Mouse (Mus musculus) MEL (cell line): Measurements from ENCODE around the gene Eci1. TPM values are rescaled to one million over a fixed set of nuclear protein-coding genes. Genes with fewer than 3 reads are reported as not detected.
A peak's percentile ranks its signal among the peaks of the same experiment; 100 is the strongest.

Experiments
- DNase-seq: peaks from one replicate; pipeline ENCODE4 v3.0.0; 2011; ENCODE audit warnings: low read depth, low spot score
- H3K27ac ChIP-seq: 2 replicates; pipeline ENCODE4 v1.5.1; 2012; ENCODE audit warnings: low read depth, mild to moderate bottlenecking, control low read depth, low read length, moderate library complexity; ENCODE audit not compliant: control insufficient read depth
- H3K27me3 ChIP-seq, 2 experiments: fragments of 150-350 bp in 1 of 2; sonication (generic) in 1 of 2; 2 replicates each; pipeline ENCODE4 v1.6.1; 2012; ENCODE audit warnings: low read length in 2 of 2, mild to moderate bottlenecking in 2 of 2, improper control_type of control experiment in 1 of 2, moderate library complexity in 1 of 2; ENCODE audit not compliant: insufficient read depth in 2 of 2, control insufficient read depth in 1 of 2
- H3K36me3 ChIP-seq, 2 experiments: 2 replicates each; pipeline ENCODE4 v1.6.1; 2012 to 2014; ENCODE audit warnings: low read length in 2 of 2, improper control_type of control experiment in 1 of 2, inconsistent platforms in 1 of 2, mild to moderate bottlenecking in 1 of 2; ENCODE audit not compliant: insufficient read depth in 2 of 2, control insufficient read depth in 1 of 2
- H3K4me1 ChIP-seq, 2 experiments: fragments of 150-350 bp in 1 of 2; sonication (generic) in 1 of 2; 2 replicates each; pipeline ENCODE4 v1.6.1; 2012; ENCODE audit warnings: low read length in 2 of 2, improper control_type of control experiment in 1 of 2, mild to moderate bottlenecking in 1 of 2; ENCODE audit not compliant: insufficient read depth in 2 of 2, control insufficient read depth in 1 of 2
- H3K4me3 ChIP-seq, 2 experiments: fragments of 150-350 bp in 1 of 2; sonication (generic) in 1 of 2; 2 replicates each; pipeline ENCODE4 v1.5.1; 2012; ENCODE audit warnings: low read depth in 2 of 2, low read length in 2 of 2, mild to moderate bottlenecking in 2 of 2, moderate library complexity in 2 of 2, control low read depth in 1 of 2, improper control_type of control experiment in 1 of 2; ENCODE audit not compliant: control insufficient read depth in 1 of 2, insufficient read depth in 1 of 2
- H3K79me2 ChIP-seq: 2 replicates; pipeline ENCODE4 v1.6.1; 2012; ENCODE audit warnings: mild to moderate bottlenecking, low read length, moderate library complexity; ENCODE audit not compliant: control insufficient read depth, poor library complexity, insufficient read depth
- H3K9ac ChIP-seq: 2 replicates; pipeline ENCODE4 v1.6.1; 2012; ENCODE audit warnings: low read depth, mild to moderate bottlenecking, control low read depth, low read length, moderate library complexity; ENCODE audit not compliant: control insufficient read depth, poor library complexity, severe bottlenecking
- H3K9me3 ChIP-seq: fragments of 150-350 bp; sonication (generic); replicated peaks from 2 replicates; pipeline ENCODE4 v1.6.1; 2012; ENCODE audit warnings: mild to moderate bottlenecking, low read length, improper control_type of control experiment, moderate library complexity; ENCODE audit not compliant: insufficient read depth
- BHLHE40 ChIP-seq: IDR thresholded peaks from 2 replicates; pipeline ENCODE4 v1.6.1; 2012; ENCODE audit warnings: low read depth, mild to moderate bottlenecking, inconsistent platforms, low read length, improper control_type of control experiment, borderline replicate concordance
- CHD1 ChIP-seq: IDR thresholded peaks from 2 replicates; pipeline ENCODE4 v1.6.1; 2012; ENCODE audit warnings: low read depth, mild to moderate bottlenecking, inconsistent platforms, low read length, improper control_type of control experiment
- CHD2 ChIP-seq: IDR thresholded peaks from 2 replicates; pipeline ENCODE4 v1.6.1; 2011; ENCODE audit warnings: low read length, improper control_type of control experiment
- CTCF ChIP-seq, 3 experiments: IDR thresholded peaks in 2 of 3; conservative IDR thresholded peaks in 1 of 3; 2 replicates each; pipeline ENCODE4 v1.5.1; 2011 to 2012; ENCODE audit warnings: low read length in 3 of 3, low read depth in 2 of 3, mild to moderate bottlenecking in 2 of 3, improper control_type of control experiment in 1 of 3, inconsistent platforms in 1 of 3, mixed read lengths in 1 of 3, moderate library complexity in 1 of 3; ENCODE audit not compliant: control insufficient read depth in 1 of 3, insufficient read depth in 1 of 3, poor library complexity in 1 of 3, severe bottlenecking in 1 of 3
- E2F4 ChIP-seq: IDR thresholded peaks from 2 replicates; pipeline ENCODE4 v1.6.1; 2011; ENCODE audit warnings: low read depth, low read length, improper control_type of control experiment, borderline replicate concordance
- ELF1 ChIP-seq: IDR thresholded peaks from 2 replicates; pipeline ENCODE4 v1.6.1; 2014; ENCODE audit warnings: low read depth, mild to moderate bottlenecking, inconsistent platforms, low read length, improper control_type of control experiment, moderate library complexity
- EP300 ChIP-seq, 2 experiments: IDR thresholded peaks; 2 replicates each; pipeline ENCODE4 v1.6.1; 2011; ENCODE audit warnings: improper control_type of control experiment in 2 of 2, low read length in 2 of 2, low read depth in 1 of 2, mild to moderate bottlenecking in 1 of 2
- GABPA ChIP-seq: IDR thresholded peaks from 2 replicates; pipeline ENCODE4 v1.6.1; 2012; ENCODE audit warnings: low read depth, mild to moderate bottlenecking, inconsistent platforms, low read length, improper control_type of control experiment, moderate library complexity
- HCFC1 ChIP-seq: IDR thresholded peaks from 2 replicates; pipeline ENCODE4 v1.6.1; 2012; ENCODE audit warnings: low read depth, mild to moderate bottlenecking, inconsistent platforms, low read length, improper control_type of control experiment, moderate library complexity
- JUND ChIP-seq: IDR thresholded peaks from 2 replicates; pipeline ENCODE4 v1.6.1; 2011; ENCODE audit warnings: low read depth, mild to moderate bottlenecking, improper control_type of control experiment, low read length
- KAT2A ChIP-seq: conservative IDR thresholded peaks from 2 replicates; pipeline ENCODE4 v1.6.1; 2012; ENCODE audit warnings: low read depth, low read length, improper control_type of control experiment, inconsistent platforms
- MAFK ChIP-seq: IDR thresholded peaks from 2 replicates; pipeline ENCODE4 v1.6.1; 2011; ENCODE audit warnings: low read depth, mild to moderate bottlenecking, low read length, improper control_type of control experiment, borderline replicate concordance
- MAZ ChIP-seq: IDR thresholded peaks from 2 replicates; pipeline ENCODE4 v1.6.1; 2012; ENCODE audit warnings: low read depth, mild to moderate bottlenecking, inconsistent platforms, low read length, improper control_type of control experiment
- MXI1 ChIP-seq: IDR thresholded peaks from 2 replicates; pipeline ENCODE4 v1.6.1; 2011; ENCODE audit warnings: mild to moderate bottlenecking, low read depth, low read length, improper control_type of control experiment
- MYC ChIP-seq: IDR thresholded peaks from 2 replicates; pipeline ENCODE4 v1.6.1; 2011; ENCODE audit warnings: low read depth, mild to moderate bottlenecking, low read length, improper control_type of control experiment, moderate library complexity
- NELFE ChIP-seq: IDR thresholded peaks from 2 replicates; pipeline ENCODE4 v1.6.1; 2011; ENCODE audit warnings: low read depth, low read length, improper control_type of control experiment
- NRF1 ChIP-seq: IDR thresholded peaks from 2 replicates; pipeline ENCODE4 v1.6.1; 2014; ENCODE audit warnings: low read depth, mild to moderate bottlenecking, inconsistent platforms, low read length, improper control_type of control experiment, moderate library complexity; ENCODE audit not compliant: poor library complexity, insufficient read depth, severe bottlenecking
- POLR2AphosphoS5 ChIP-seq: IDR thresholded peaks from 2 replicates; pipeline ENCODE4 v1.6.1; 2012; ENCODE audit warnings: low read depth, borderline replicate concordance, mild to moderate bottlenecking, inconsistent platforms, low read length, moderate library complexity, mixed read lengths
- RAD21 ChIP-seq: IDR thresholded peaks from 2 replicates; pipeline ENCODE4 v1.6.1; 2011; ENCODE audit warnings: mild to moderate bottlenecking, low read depth, low read length, improper control_type of control experiment
- RCOR1 ChIP-seq: IDR thresholded peaks from 2 replicates; pipeline ENCODE4 v1.6.1; 2012; ENCODE audit warnings: low read depth, mild to moderate bottlenecking, inconsistent platforms, low read length, improper control_type of control experiment
- SIN3A ChIP-seq: IDR thresholded peaks from 2 replicates; pipeline ENCODE4 v1.6.1; 2012; ENCODE audit warnings: low read length, improper control_type of control experiment, inconsistent platforms
- SMC3 ChIP-seq: IDR thresholded peaks from 2 replicates; pipeline ENCODE4 v1.6.1; 2011; ENCODE audit warnings: low read depth, low read length, improper control_type of control experiment
- TBP ChIP-seq: IDR thresholded peaks from 2 replicates; pipeline ENCODE4 v1.8.0; 2011; ENCODE audit warnings: low read depth, low read length, improper control_type of control experiment
- TCF12 ChIP-seq: IDR thresholded peaks from 2 replicates; pipeline ENCODE4 v1.6.1; 2014; ENCODE audit warnings: low read depth, mild to moderate bottlenecking, inconsistent platforms, low read length, improper control_type of control experiment, moderate library complexity
- USF1 ChIP-seq: IDR thresholded peaks from 2 replicates; pipeline ENCODE4 v1.6.1; 2014; ENCODE audit warnings: low read depth, mild to moderate bottlenecking, inconsistent platforms, low read length, improper control_type of control experiment, moderate library complexity
- USF2 ChIP-seq, 2 experiments: IDR thresholded peaks; 2 replicates each; pipeline ENCODE4 v1.6.1; 2011 to 2012; ENCODE audit warnings: improper control_type of control experiment in 2 of 2, low read length in 2 of 2, borderline replicate concordance in 1 of 2, inconsistent platforms in 1 of 2, low read depth in 1 of 2, mild to moderate bottlenecking in 1 of 2; ENCODE audit not compliant: insufficient read depth in 1 of 2
- ZC3H11A ChIP-seq: IDR thresholded peaks from 2 replicates; pipeline ENCODE4 v1.6.1; 2012; ENCODE audit warnings: low read depth, mild to moderate bottlenecking, inconsistent platforms, low read length, improper control_type of control experiment
- ZKSCAN1 ChIP-seq: IDR thresholded peaks from 2 replicates; pipeline ENCODE4 v1.6.1; 2012; ENCODE audit warnings: low read depth, mild to moderate bottlenecking, inconsistent platforms, low read length, improper control_type of control experiment, moderate library complexity
- ZMIZ1 ChIP-seq: IDR thresholded peaks from 2 replicates; pipeline ENCODE4 v1.6.1; 2012; ENCODE audit warnings: low read depth, mild to moderate bottlenecking, inconsistent platforms, low read length, improper control_type of control experiment, moderate library complexity
- polyA plus RNA-seq, 2 experiments: library from polyadenylated mRNA; stranded (reverse) in 1 of 2; unstranded in 1 of 2; fragments of >175 nt in 1 of 2; fragments of >200 nt in 1 of 2; gene quantifications; 2 replicates each; pipeline versions ENCODE4 v1.2.1 to v1.2.4; 2012; ENCODE audit warnings: low replicate concordance in 2 of 2, low read depth in 1 of 2; ENCODE audit not compliant: insufficient read length in 2 of 2, insufficient read depth in 1 of 2, missing spikeins in 1 of 2
- total RNA-seq: library from RNA; depleted of rRNA; stranded (reverse); fragments of 300-350 nt; gene quantifications from 2 replicates; pipeline ENCODE4 v1.2.3, GENCODE M21; 2012

Gene Eci1
- total and polyA plus RNA-seq, 3 experiments = 48.6 to 65.6 TPM; not detected in 1

DNA sequence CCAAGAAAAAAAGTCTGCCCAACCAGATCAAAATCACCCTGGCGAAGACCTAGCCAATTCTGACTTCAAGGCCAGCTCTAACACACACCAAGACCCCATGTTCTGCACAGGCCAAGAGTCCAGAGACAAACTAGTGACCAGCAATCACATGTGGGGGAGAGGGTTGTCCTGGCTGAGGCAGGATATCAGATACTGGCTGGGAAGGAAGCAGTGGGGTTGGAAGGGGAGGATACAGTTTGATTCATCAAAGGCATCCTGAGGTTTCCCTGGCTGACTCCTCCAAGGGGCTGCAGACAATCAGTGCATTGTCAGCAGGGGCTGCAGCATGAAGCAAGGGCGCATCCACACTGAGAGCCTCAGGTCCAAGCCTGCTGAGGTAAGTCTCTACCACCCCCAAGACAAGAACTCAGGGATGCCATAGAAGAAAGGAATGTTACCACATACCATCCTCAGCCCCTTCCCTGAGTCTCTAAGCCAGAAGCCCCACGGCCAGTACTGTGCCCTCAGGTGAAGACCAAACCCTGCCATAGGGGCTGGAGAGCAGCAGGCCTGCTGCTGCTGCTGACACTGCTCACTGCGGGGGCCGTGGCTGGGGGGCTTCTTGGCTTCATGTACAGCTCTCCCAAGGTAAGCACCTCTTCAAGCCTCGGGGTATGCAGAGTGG lies 47.3 kb downstream of the Eci1 start, which contains the start of gene Bricd5:
Gene Bricd5 (plus strand): TSS at position 273 of the 664 bp plus-strand sequence.
- H3K4me1 ChIP-seq = peaks cover 0 to 20% of the 10 kb centered on the region in 2 experiments; a peak in 3 of 4 replicates
- no peak for TF ChIP-seq MAZ
- TF ChIP-seq RAD21 = no peak
- no peak for TF ChIP-seq ZMIZ1
- TF ChIP-seq NELFE = no peak
- no peak for TF ChIP-seq NRF1
- no peak for TF ChIP-seq TCF12
- TF ChIP-seq USF2 (IDR thresholded peaks at IDR 0.05; ENCODE audit: borderline replicate concordance in 1 of 2, insufficient read depth in 1 of 2, low read depth in 1 of 2, low read length in 2 of 2) = no peak
- no peak for TF ChIP-seq EP300 (IDR thresholded peaks at IDR 0.05; ENCODE audit: low read depth in 1 of 2, low read length in 2 of 2)
- no peak for TF ChIP-seq SMC3
- TF ChIP-seq E2F4 = no peak
- TF ChIP-seq RCOR1 = no peak
- TF ChIP-seq CHD1 = no peak
- TF ChIP-seq HCFC1 = no peak
- no peak for TF ChIP-seq MAFK
- no peak for TF ChIP-seq TBP
- TF ChIP-seq ELF1 = no peak
- TF ChIP-seq ZC3H11A = no peak
- no peak for TF ChIP-seq BHLHE40
- TF ChIP-seq USF1 = no peak
- TF ChIP-seq CTCF (IDR thresholded peaks at IDR 0.05 in 2 of 3, conservative IDR thresholded peaks at IDR 0.05 in 1 of 3; ENCODE audit: control insufficient read depth in 1 of 3, insufficient read depth in 1 of 3, low read depth in 2 of 3, low read length in 3 of 3, poor library complexity in 1 of 3, severe bottlenecking in 1 of 3) = no peak
- H3K9ac ChIP-seq = peak within 1 kb of the TSS; percentile 18; the same call in 1 of the 2 replicates
- peaks cover 0 to 10% of the 10 kb centered on the region in 2 experiments; a peak in 2 of 4 replicates for H3K36me3 ChIP-seq
- peaks cover 32% of the 10 kb centered on the region for H3K79me2 ChIP-seq
- no peak within 1 kb of the TSS for H3K4me3 ChIP-seq
- no peaks in the 10 kb centered on the region for H3K27me3 ChIP-seq
- H3K27ac ChIP-seq = no peak within 1 kb of the TSS
- H3K9me3 ChIP-seq = no peaks in the 10 kb centered on the region
- DNase-seq = no peak

DNA sequence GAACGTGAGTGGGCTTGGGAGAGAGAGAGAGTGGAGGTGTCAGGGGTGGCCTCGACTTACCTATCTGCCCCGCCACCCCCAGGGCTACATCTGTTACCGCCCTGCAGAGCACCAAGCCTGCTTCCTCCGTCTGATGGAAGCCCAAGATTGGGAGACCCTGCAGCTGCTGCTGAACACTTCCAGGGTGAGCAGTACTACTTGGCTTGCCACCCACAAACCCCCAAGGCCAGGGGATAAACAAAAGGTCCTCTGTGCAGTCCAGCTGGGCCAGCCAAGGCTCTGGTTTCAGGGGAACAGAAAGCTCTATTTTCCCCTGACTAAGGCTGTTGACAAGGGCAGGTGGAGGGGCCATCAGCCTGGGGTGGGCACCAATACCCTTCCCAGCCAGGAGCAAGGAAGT lies 48.1 kb downstream of the Eci1 start:
- Histone ChIP-seq H3K27me3 (no peaks in the 10 kb centered on the region), H3K4me1 (peaks cover 0 to 20% of the 10 kb centered on the region in 2 experiments; a peak in 3 of 4 replicates), H3K9me3 (no peaks in the 10 kb centered on the region), H3K27ac (no peak overlapping the region), H3K9ac (no peak overlapping the region), H3K36me3 (peaks cover 0 to 12% of the 10 kb centered on the region in 2 experiments; a peak in 2 of 4 replicates), H3K79me2 (peaks cover 32% of the 10 kb centered on the region)
- DNase-seq = no peak
- no peak for TF ChIP-seq ELF1
- no peak for TF ChIP-seq SIN3A
- no peak for TF ChIP-seq NRF1
- TF ChIP-seq MYC = no peak
- no peak for TF ChIP-seq SMC3
- TF ChIP-seq ZKSCAN1 = no peak
- TF ChIP-seq MXI1 = no peak
- TF ChIP-seq JUND = no peak
- no peak for TF ChIP-seq CHD2
- no peak for TF ChIP-seq POLR2AphosphoS5
- no peak for TF ChIP-seq MAFK
- no peak for TF ChIP-seq NELFE
- no peak for TF ChIP-seq TBP
- TF ChIP-seq KAT2A = no peak
- TF ChIP-seq CHD1 = no peak
- no peak for TF ChIP-seq CTCF (IDR thresholded peaks at IDR 0.05 in 2 of 3, conservative IDR thresholded peaks at IDR 0.05 in 1 of 3; ENCODE audit: control insufficient read depth in 1 of 3, insufficient read depth in 1 of 3, low read depth in 2 of 3, low read length in 3 of 3, poor library complexity in 1 of 3, severe bottlenecking in 1 of 3)
- no peak for TF ChIP-seq GABPA
- TF ChIP-seq, all 39 proteins: peak for 0
- no peak overlapping the region for H3K4me3 ChIP-seq
